Mouse (Mus musculus): ENCODE measurements around the gene Dyrk3.

- no peak for TF ChIP-seq CTCF (conservative IDR thresholded peaks at IDR 0.05; ENCODE audit: low read length)
- TF ChIP-seq POU5F1 (IDR thresholded peaks at IDR 0.05; ENCODE audit: borderline replicate concordance, low read length): no peak
- TF ChIP-seq NANOG (IDR thresholded peaks at IDR 0.05; ENCODE audit: borderline replicate concordance, low read length): no peak
Observed at GRCm38 (mm10) chr1:131185821-131186506, 47.8 kb upstream of the Dyrk3 start.

All from E14TG2a.4 (cell line).